In the genomic region with DNA sequence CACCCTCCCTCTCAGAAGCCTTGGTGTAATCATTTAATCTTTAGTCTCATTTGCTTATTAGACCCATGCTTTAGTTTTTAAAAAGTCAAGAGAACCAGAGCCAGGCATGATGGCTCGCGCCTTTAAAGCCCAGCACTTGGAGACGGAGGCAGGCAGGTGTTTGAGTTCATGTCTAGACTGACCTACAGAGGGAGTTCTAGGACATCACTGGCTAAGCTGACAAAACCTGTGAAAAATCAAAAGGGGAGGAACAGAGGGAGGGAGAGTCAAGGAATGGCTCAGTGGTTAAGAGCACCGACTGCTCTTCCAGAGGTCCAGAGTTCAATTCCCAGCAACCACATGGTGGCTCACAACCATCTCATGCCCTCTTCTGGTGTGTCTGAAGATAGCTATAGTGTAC, we compare ENCODE assay signal across 19 mouse cellular contexts. TPM values are rescaled to one million over a fixed set of nuclear protein-coding genes. Genes with fewer than 3 reads are reported as not detected.
A peak's percentile ranks its signal among the peaks of the same experiment; 100 is the strongest.
DNase-seq lines count a peak whose midpoint lies in the region; ATAC-seq and TF ChIP-seq lines count a peak whose summit lies in the region.
"Had no signal": no experiment of that assay in that cellular context is flagged by ENCODE, and none has a peak within 500 bp of the region (broad histone marks: within the 10 kb centered on the region; RNA-seq: fewer than 3 reads in every experiment).

No protein-coding gene starts in this region.

- peak; percentile 5; the same call in 1 of the 2 replicates for TF ChIP-seq CTCF in kidney, postnatal 0 days (IDR thresholded peaks at IDR 0.05; ENCODE audit: low read depth)
- TF ChIP-seq CTCF in ES-Bruce4 (IDR thresholded peaks at IDR 0.05; ENCODE audit: low read depth, low read length) (peak; percentile 9), Patski (IDR thresholded peaks at IDR 0.05) (peak; percentile 52)

- CTCF ChIA-PET in Patski (lab: Charles Lee), result no interaction called here

- DNase-seq in kidney, postnatal 0 days (ENCODE audit: low spot score), result no peak
- DNase-seq in kidney, postnatal 10 days, result no peak
- no peak for DNase-seq in Patski (ENCODE audit: low read depth, low spot score)
- DNase-seq in MN1 (ENCODE audit: low spot score), result no peak
- DNase-seq in thymus, postnatal 14 days, result no peak
- DNase-seq: adrenal gland, postnatal 14 days; cerebellum, adult 11-12 months; cerebellum, adult 9-10 months; cerebellum, postnatal 25 days; gastrocnemius, adult 2 months; gastrocnemius, postnatal 25 days had no signal

- ATAC-seq in kidney, postnatal 0 days (replicated peaks; ENCODE audit: low FRiP score, low read depth), result no peak
- no peak for ATAC-seq in Patski
- ATAC-seq: activated CD4-positive, CD25-positive, alpha-beta regulatory T cell, adult 4 months; forebrain, embryonic 16.5 days; inflammation-experienced regulatory T-cells, adult 6 months had no signal

- H3K9ac ChIP-seq in kidney, postnatal 0 days (ENCODE audit: low read depth, low read length), result no peak overlapping the region
- no peak overlapping the region for H3K9ac ChIP-seq in ES-Bruce4 (ENCODE audit: low read depth, poor library complexity, severe bottlenecking)
- H3K9ac ChIP-seq: embryonic facial prominence, embryonic 12.5 days; heart, embryonic 12.5 days; hindbrain, embryonic 15.5 days had no signal

- 63% methylated on average over 4 of the region's 4 CpGs for WGBS in kidney, postnatal 0 days

- no peaks in the 10 kb centered on the region for H3K4me1 ChIP-seq in kidney, postnatal 0 days (replicated peaks; ENCODE audit: insufficient read depth, low read length)
- no peaks in the 10 kb centered on the region for H3K4me1 ChIP-seq in ES-Bruce4 (ENCODE audit: control insufficient read depth, insufficient read depth, low read length)
- H3K4me1 ChIP-seq: embryonic facial prominence, embryonic 12.5 days; heart, embryonic 12.5 days; hindbrain, embryonic 10.5 days; hindbrain, embryonic 15.5 days had no signal

- in situ Hi-C loops in Patski (cut with MboI; ENCODE audit: low pct_unique_long_range_greater_than_20kb), result loop anchor here (25.0 kb wide), 1 partner anchor 326 kb away; a partner anchor contains a TSS

- H3K27ac ChIP-seq in kidney, postnatal 0 days, result no peak overlapping the region
- no peak overlapping the region for H3K27ac ChIP-seq in ES-Bruce4 (ENCODE audit: insufficient read depth, low read length)
- H3K27ac ChIP-seq: embryonic facial prominence, embryonic 12.5 days; gastrocnemius, adult 2 months; hindbrain, embryonic 10.5 days; hindbrain, embryonic 15.5 days had no signal

- POLR2A ChIA-PET in Patski (lab: Charles Lee), result interaction anchor here (1.0 kb wide), 1 partner anchor 108 kb away, joined by 4 read pairs; no protein-coding TSS in a partner anchor

- no peaks in the 10 kb centered on the region for H3K9me3 ChIP-seq in kidney, postnatal 0 days (replicated peaks; ENCODE audit: low read length)
- no peaks in the 10 kb centered on the region for H3K9me3 ChIP-seq in ES-Bruce4 (replicated peaks; ENCODE audit: control insufficient read depth, insufficient read depth, low read length, poor library complexity, severe bottlenecking)
- H3K9me3 ChIP-seq: embryonic facial prominence, embryonic 12.5 days; heart, embryonic 12.5 days; hindbrain, embryonic 10.5 days; hindbrain, embryonic 15.5 days had no signal

- no peaks in the 10 kb centered on the region for H3K36me3 ChIP-seq in kidney, postnatal 0 days (ENCODE audit: insufficient read depth, low read length)
- H3K36me3 ChIP-seq in ES-Bruce4 (ENCODE audit: control insufficient read depth, insufficient read depth, low read length, poor library complexity, severe bottlenecking), result no peaks in the 10 kb centered on the region
- H3K36me3 ChIP-seq: embryonic facial prominence, embryonic 12.5 days; heart, embryonic 12.5 days; hindbrain, embryonic 10.5 days; hindbrain, embryonic 15.5 days had no signal

- TF ChIP-seq POLR2A in ES-Bruce4 (IDR thresholded peaks at IDR 0.05; ENCODE audit: insufficient read depth, low read length), result no peak

- no peaks in the 10 kb centered on the region for H3K27me3 ChIP-seq in kidney, postnatal 0 days (ENCODE audit: insufficient read depth, low read length)
- H3K27me3 ChIP-seq in ES-Bruce4 (ENCODE audit: control insufficient read depth, insufficient read depth, low read length, poor library complexity, severe bottlenecking) (no peaks in the 10 kb centered on the region), Patski (peaks cover 9% of the 10 kb centered on the region)
- H3K27me3 ChIP-seq: embryonic facial prominence, embryonic 12.5 days; hindbrain, embryonic 15.5 days had no signal

- no peak overlapping the region for H3K4me2 ChIP-seq in kidney, postnatal 0 days (ENCODE audit: low read length)
- H3K4me2 ChIP-seq: embryonic facial prominence, embryonic 12.5 days; heart, embryonic 12.5 days; hindbrain, embryonic 15.5 days had no signal

- no peak overlapping the region for H3K4me3 ChIP-seq in kidney, postnatal 0 days (replicated peaks; ENCODE audit: low read depth, low read length)
- H3K4me3 ChIP-seq in ES-Bruce4 (ENCODE audit: low read depth, low read length), result no peak overlapping the region
- H3K4me3 ChIP-seq: embryonic facial prominence, embryonic 12.5 days; gastrocnemius, adult 2 months; heart, embryonic 12.5 days; hindbrain, embryonic 10.5 days; hindbrain, embryonic 15.5 days had no signal

- TF ChIP-seq EP300 in ES-Bruce4 (IDR thresholded peaks at IDR 0.05; ENCODE audit: insufficient read depth, low read depth, low read length), result no peak

RNA-seq across cellular contexts. Expression of a gene that starts 10.5 kb away (rescaled TPM):
- polyA plus RNA-seq in kidney, postnatal 0 days (2015; fragmentation: Nextera tagmentation; extraction: Ambion mirVana), result 65.1 and 66.9 TPM in 2 replicates
- polyA plus RNA-seq in ES-Bruce4 (2011; ENCODE audit: insufficient read depth, insufficient read length, low read depth, missing spikeins), result 32.7 and 34.4 TPM in 2 replicates
- 45.5 TPM for polyA plus RNA-seq in Patski (2021)

RNA-seq across cellular contexts. Expression of a gene that starts 20.5 kb away (rescaled TPM):
- polyA plus RNA-seq in kidney, postnatal 0 days (2015; fragmentation: Nextera tagmentation; extraction: Ambion mirVana), result 6.6 and 8.4 TPM in 2 replicates
- polyA plus RNA-seq in ES-Bruce4 (2011; ENCODE audit: insufficient read depth, insufficient read length, low read depth, missing spikeins), result 13.5 and 15.3 TPM in 2 replicates
- polyA plus RNA-seq in Patski (2021), result 46.6 TPM
